Mouse (Mus musculus) C2C12 (cell line): Measurements from ENCODE around the gene Gria4. TPM values are rescaled to one million over a fixed set of nuclear protein-coding genes. Genes with fewer than 3 reads are reported as not detected.
"Not testable (repeated sequence)": the region's sequence is repeated elsewhere in the genome, so short reads cannot be mapped to it uniquely, and the experiment has no call there.

Experiments used
- H3K27me3 ChIP-seq: one replicate; pipeline ENCODE4 v1.6.1; 2011; ENCODE audit not compliant: control insufficient read depth, insufficient read depth, insufficient read length
- H3K36me3 ChIP-seq: one replicate; pipeline ENCODE4 v1.6.1; 2011; ENCODE audit not compliant: control insufficient read depth, insufficient read depth
- H3K4me3 ChIP-seq: one replicate; pipeline ENCODE4 v1.5.1; 2011; ENCODE audit warnings: mild to moderate bottlenecking, control low read depth; ENCODE audit not compliant: poor library complexity, insufficient read depth, severe bottlenecking
- H3K79me2 ChIP-seq: one replicate; pipeline ENCODE4 v1.6.1; 2011; ENCODE audit not compliant: control insufficient read depth, insufficient read depth
- H3K79me3 ChIP-seq: one replicate; pipeline ENCODE4 v1.6.1; 2011; ENCODE audit warnings: low read depth, control low read depth
- H3ac ChIP-seq: one replicate; pipeline ENCODE3; 2011; ENCODE audit warnings: low read depth; ENCODE audit not compliant: control insufficient read depth, insufficient read length
- CEBPB ChIP-seq: IDR thresholded peaks from one replicate; pipeline ENCODE4 v1.6.1; 2011; ENCODE audit warnings: low read depth, mild to moderate bottlenecking, control low read depth, moderate library complexity
- CTCF ChIP-seq: IDR thresholded peaks from one replicate; pipeline ENCODE4 v1.5.1; 2011; ENCODE audit not compliant: control insufficient read depth, insufficient read depth, insufficient read length
- FOSL1 ChIP-seq: IDR thresholded peaks from one replicate; pipeline ENCODE4 v1.8.0; 2011; ENCODE audit warnings: mild to moderate bottlenecking, low read length; ENCODE audit not compliant: poor library complexity, insufficient read depth, severe bottlenecking
- MAX ChIP-seq: IDR thresholded peaks from one replicate; pipeline ENCODE4 v1.6.1; 2011; ENCODE audit warnings: mild to moderate bottlenecking, control low read depth
- MYOD1 ChIP-seq: IDR thresholded peaks from one replicate; pipeline ENCODE4 v1.6.1; 2011; ENCODE audit warnings: low read depth; ENCODE audit not compliant: control insufficient read depth, insufficient read length
- MYOG ChIP-seq: IDR thresholded peaks from one replicate; pipeline ENCODE4 v1.6.1; 2011; ENCODE audit not compliant: control insufficient read depth, insufficient read length; ENCODE audit errors: extremely low read depth
- USF1 ChIP-seq: IDR thresholded peaks from one replicate; pipeline ENCODE4 v1.6.1; 2011; ENCODE audit warnings: low read depth, mild to moderate bottlenecking, control low read depth, moderate library complexity
- polyA plus RNA-seq: library from polyadenylated mRNA; unstranded; fragments of >200 nt; fragmentation: generic; extraction: Trizol; gene quantifications from one replicate; pipeline ENCODE4 v1.2.1, GENCODE M21; 2012; ENCODE audit warnings: missing spikeins

Gene Gria4
- polyA plus RNA-seq, 1 experiment, result not detected

DNA sequence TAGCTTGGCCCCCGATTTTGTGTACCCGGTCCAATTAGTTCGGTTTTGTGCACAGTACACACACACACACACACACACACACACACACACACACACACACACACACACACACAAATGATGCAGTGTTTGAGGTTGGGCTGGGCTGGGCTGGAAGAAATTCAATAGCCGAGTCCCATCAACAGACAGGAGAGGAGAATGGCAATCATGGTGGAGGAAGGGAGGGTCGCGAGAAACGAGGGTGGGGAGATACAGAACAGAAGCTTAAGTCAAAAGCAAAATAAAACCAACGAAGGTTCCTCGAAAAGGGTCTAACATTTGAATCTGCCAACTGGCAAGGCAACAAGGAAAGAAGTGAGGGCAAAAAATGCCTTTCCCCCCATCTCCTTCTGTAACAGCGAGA is 1.6 kb downstream of the Gria4 start:
- Histone ChIP-seq H3K36me3 (no peaks in the 10 kb centered on the region), H3K4me3 (no peak overlapping the region), H3K79me3 (no peaks in the 10 kb centered on the region), H3K27me3 (no peaks in the 10 kb centered on the region), H3K79me2 (no peaks in the 10 kb centered on the region), H3ac (no peak overlapping the region)
- TF ChIP-seq FOSL1 (no peak), CEBPB (no peak)

DNA sequence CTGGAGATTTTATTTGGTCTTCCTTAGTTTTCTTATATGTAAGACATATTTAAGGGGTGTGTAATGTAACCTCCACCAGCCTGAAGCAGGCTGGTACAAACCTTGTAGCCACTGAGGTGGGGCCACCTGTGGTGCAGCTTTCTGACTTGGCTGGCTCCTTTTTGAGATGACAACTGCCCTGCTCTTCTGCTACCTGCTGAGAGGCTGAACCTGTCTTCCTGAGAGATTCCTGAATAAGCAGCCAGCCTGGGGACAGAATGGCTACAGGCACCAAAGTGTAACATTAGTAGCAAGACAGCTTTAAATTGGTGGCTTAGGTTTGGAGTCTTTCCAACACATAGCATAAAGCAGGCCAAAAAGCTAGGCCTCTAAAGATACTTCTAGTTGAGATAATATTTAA is 46.6 kb downstream of the Gria4 start:
- not testable (repeated sequence) for H3K79me3 ChIP-seq, H3K79me2 ChIP-seq, H3K27me3 ChIP-seq

DNA sequence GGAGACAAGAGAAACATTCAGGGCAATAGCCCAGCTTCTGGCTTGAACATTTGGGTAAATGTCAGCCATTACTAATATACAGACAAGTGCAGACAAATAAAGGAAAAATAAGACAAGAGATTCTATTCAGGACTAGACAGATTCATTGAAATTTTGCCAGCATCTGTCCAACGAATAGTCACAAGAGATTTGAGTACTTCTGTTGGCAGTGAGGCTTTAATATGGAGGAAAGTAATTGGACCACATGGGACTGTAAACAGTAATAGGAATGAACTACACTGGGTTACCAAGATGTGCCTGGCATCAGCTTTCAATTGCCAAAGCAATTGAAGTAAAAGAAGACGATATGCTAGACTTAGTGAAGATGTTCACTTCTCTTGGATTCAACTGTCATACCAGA is 81.9 kb downstream of the Gria4 start:
- Histone ChIP-seq H3K36me3 (no peaks in the 10 kb centered on the region), H3K79me3 (no peaks in the 10 kb centered on the region), H3K79me2 (no peaks in the 10 kb centered on the region), H3ac (no peak overlapping the region), H3K4me3 (no peak overlapping the region), H3K27me3 (no peaks in the 10 kb centered on the region)
- TF ChIP-seq CEBPB, result no peak
- no peak for TF ChIP-seq CTCF
- TF ChIP-seq USF1, result no peak
- TF ChIP-seq MAX, result no peak
- TF ChIP-seq MYOG, result no peak
- no peak for TF ChIP-seq FOSL1
- no peak for TF ChIP-seq MYOD1

More for the DNA sequence above, 46.6 kb downstream of the Gria4 start:
- not testable (repeated sequence) for H3K36me3 ChIP-seq, H3ac ChIP-seq, H3K4me3 ChIP-seq

DNA sequence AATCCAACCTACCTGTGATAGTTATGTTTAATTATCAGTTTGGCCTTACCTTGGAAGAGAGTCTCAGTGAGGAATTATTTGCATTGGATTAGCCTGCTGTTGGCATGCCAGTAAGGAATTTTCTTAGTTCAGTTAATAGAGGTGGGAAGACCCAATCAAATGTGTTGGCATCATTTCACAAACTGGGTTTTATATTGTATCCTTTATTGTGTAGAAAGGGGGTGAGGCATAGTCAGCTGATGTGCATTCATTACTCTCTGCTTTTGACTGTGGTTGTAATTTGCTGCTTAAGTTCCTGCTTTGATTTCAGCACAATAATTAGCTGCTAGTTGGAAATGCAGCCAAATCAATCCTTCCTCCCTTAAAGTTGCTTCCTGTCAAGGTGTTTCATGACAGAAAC is 83.7 kb downstream of the Gria4 start:
- no peak overlapping the region for H3ac ChIP-seq
- TF ChIP-seq MYOD1, result no peak
- TF ChIP-seq CTCF, result no peak
- TF ChIP-seq CEBPB, result no peak
- no peak for TF ChIP-seq USF1
- TF ChIP-seq MAX, result no peak
- no peak for TF ChIP-seq MYOG
- H3K36me3 ChIP-seq, result no peaks in the 10 kb centered on the region
- H3K27me3 ChIP-seq, result no peaks in the 10 kb centered on the region
- no peak overlapping the region for H3K4me3 ChIP-seq
- no peaks in the 10 kb centered on the region for H3K79me3 ChIP-seq
- no peaks in the 10 kb centered on the region for H3K79me2 ChIP-seq

- no peaks in the 10 kb centered on the region for H3K79me2 ChIP-seq
- TF ChIP-seq FOSL1 (no peak), MYOD1 (no peak), MYOG (no peak), MAX (no peak), CTCF (no peak), USF1 (no peak), CEBPB (no peak)
- H3ac ChIP-seq, result no peak overlapping the region
- H3K27me3 ChIP-seq, result no peaks in the 10 kb centered on the region
- no peak overlapping the region for H3K4me3 ChIP-seq
- no peaks in the 10 kb centered on the region for H3K79me3 ChIP-seq
- H3K36me3 ChIP-seq, result no peaks in the 10 kb centered on the region
Observed at GRCm38 (mm10) chr9:4687149-4687548, 108.9 kb downstream of the Gria4 start.

- no peak overlapping the region for H3K4me3 ChIP-seq
- H3ac ChIP-seq, result no peak overlapping the region
- TF ChIP-seq FOSL1 (no peak), CTCF (no peak), CEBPB (no peak), MYOD1 (no peak)
- no peaks in the 10 kb centered on the region for H3K36me3 ChIP-seq
- H3K27me3 ChIP-seq, result no peaks in the 10 kb centered on the region
- no peaks in the 10 kb centered on the region for H3K79me2 ChIP-seq
- H3K79me3 ChIP-seq, result no peaks in the 10 kb centered on the region
Observed at GRCm38 (mm10) chr9:4680244-4680643, 115.8 kb downstream of the Gria4 start.
